Mouse (Mus musculus) hindbrain, embryonic 11.5 days (tissue): Measurements from ENCODE around the gene Ap2b1. TPM values are rescaled to one million over a fixed set of nuclear protein-coding genes. Genes with fewer than 3 reads are reported as not detected.

Experiments used
- ATAC-seq: fragments of 200-750 bp; cut with Nextera tagmentation; 2 replicates; pipeline ENCODE4 v1.8.0; 2017; ENCODE audit warnings: mild to moderate bottlenecking, moderate TSS enrichment, moderate library complexity; ENCODE audit not compliant: low FRiP score
- DNase-seq: peaks from one replicate; pipeline ENCODE4 v3.0.0-alpha.2; 2015; ENCODE audit warnings: low spot score
- H3K27ac ChIP-seq: fragments of 300-500 bp; sonication (generic); 2 replicates; pipeline ENCODE4 v1.5.1; 2014; ENCODE audit warnings: mild to moderate bottlenecking, low read depth, low read length
- H3K27me3 ChIP-seq: fragments of 300-500 bp; sonication (generic); 2 replicates; pipeline ENCODE4 v1.6.1; 2014; ENCODE audit warnings: mild to moderate bottlenecking, low read length, moderate library complexity, mixed read lengths; ENCODE audit not compliant: control insufficient read depth, insufficient read depth
- H3K36me3 ChIP-seq: fragments of 300-500 bp; sonication (generic); 2 replicates; pipeline ENCODE4 v1.6.1; 2014; ENCODE audit warnings: mild to moderate bottlenecking, low read length, moderate library complexity, mixed read lengths; ENCODE audit not compliant: control insufficient read depth, insufficient read depth
- H3K4me1 ChIP-seq: fragments of 300-500 bp; sonication (generic); replicated peaks from 2 replicates; pipeline ENCODE4 v1.6.1; 2014; ENCODE audit warnings: low read length, mixed read lengths; ENCODE audit not compliant: control insufficient read depth, insufficient read depth
- H3K4me2 ChIP-seq: fragments of 300-500 bp; sonication (generic); replicated peaks from 2 replicates; pipeline ENCODE4 v1.6.1; 2014; ENCODE audit warnings: mild to moderate bottlenecking, low read depth, low read length
- H3K4me3 ChIP-seq: fragments of 300-500 bp; sonication (generic); 2 replicates; pipeline ENCODE4 v1.5.1; 2014; ENCODE audit warnings: low read depth, low read length
- H3K9ac ChIP-seq: fragments of 300-500 bp; sonication (generic); 2 replicates; pipeline ENCODE4 v1.6.1; 2014; ENCODE audit warnings: low read depth, low read length
- H3K9me3 ChIP-seq: fragments of 300-500 bp; sonication (generic); 2 replicates; pipeline ENCODE4 v1.6.1; 2016; ENCODE audit warnings: low read length; ENCODE audit not compliant: control insufficient read depth
- WGBS: fragments of 180-500 bp; shearing (Covaris S2); extraction: QIAGEN DNeasy Blood & Tissue Kit; methylation state at CpG from one replicate; pipeline ENCODE4 v1.1.7; 2014; 5-methylcytosine and 5-hydroxymethylcytosine counted together
- polyA plus RNA-seq: library from polyadenylated mRNA; unstranded; fragments of >200 nt; fragmentation: Nextera tagmentation; extraction: Ambion mirVana; gene quantifications from 2 replicates; pipeline ENCODE4 v1.2.1, GENCODE M21; 2014

Ap2b1 gene
- polyA plus RNA-seq, 1 experiment from 2014 or later: 121 TPM

- no peaks in the 10 kb centered on the region; the same call in 1 of the 2 replicates for H3K4me1 ChIP-seq
- no peaks in the 10 kb centered on the region for H3K9me3 ChIP-seq
- 84% methylated on average over 7 of the region's 7 CpGs for WGBS
- no peak overlapping the region for H3K9ac ChIP-seq
- no peak overlapping the region for H3K4me3 ChIP-seq
- H3K4me2 ChIP-seq: no peak overlapping the region
- no peak for DNase-seq
- H3K36me3 ChIP-seq: no peaks in the 10 kb centered on the region
- H3K27me3 ChIP-seq: peaks cover 18% of the 10 kb centered on the region
- ATAC-seq: no peak
- no peak overlapping the region for H3K27ac ChIP-seq
Measured at GRCm38 (mm10) chr11:83417708-83418107, 118.9 kb downstream of the Ap2b1 start.

- no peak overlapping the region for H3K9ac ChIP-seq
- peaks cover 18% of the 10 kb centered on the region for H3K27me3 ChIP-seq
- DNase-seq: peak; percentile 57
- H3K27ac ChIP-seq: no peak overlapping the region
- ATAC-seq: peak; percentile 71
- no peaks in the 10 kb centered on the region; the same call in 1 of the 2 replicates for H3K4me1 ChIP-seq
- H3K4me3 ChIP-seq: no peak overlapping the region; the same call in 1 of the 2 replicates
- H3K4me2 ChIP-seq: peak overlapping the region; percentile 28
- 9% methylated on average over 38 of the region's 38 CpGs for WGBS
- no peaks in the 10 kb centered on the region for H3K36me3 ChIP-seq
- no peaks in the 10 kb centered on the region for H3K9me3 ChIP-seq
Measured at GRCm38 (mm10) chr11:83418566-83418965, 119.7 kb downstream of the Ap2b1 start.

DNA sequence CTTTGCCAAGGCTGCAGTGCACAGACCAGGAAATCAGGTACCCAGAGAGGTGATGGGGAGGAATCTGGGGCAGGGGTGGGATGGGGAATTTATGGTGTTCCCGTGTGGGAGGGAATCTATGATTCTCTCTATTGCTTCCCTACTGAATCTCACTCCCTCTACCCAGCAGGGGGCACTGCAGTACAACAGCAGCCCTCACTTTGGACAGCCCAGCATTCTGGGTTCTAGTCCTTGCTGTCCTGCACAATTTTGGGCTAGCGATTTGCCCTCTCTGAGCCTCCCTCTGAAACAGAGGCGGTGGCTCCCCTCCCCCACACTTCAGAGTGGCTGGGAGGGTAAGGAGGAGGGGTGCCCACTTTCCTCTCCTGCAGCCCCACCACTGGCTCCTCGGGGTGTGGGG is 121.5 kb downstream of the Ap2b1 start:
- no peaks in the 10 kb centered on the region for H3K36me3 ChIP-seq
- H3K9me3 ChIP-seq: no peaks in the 10 kb centered on the region
- no peaks in the 10 kb centered on the region; the same call in 1 of the 2 replicates for H3K4me1 ChIP-seq
- ATAC-seq (no peak), DNase-seq (peak; percentile 46)
- H3K4me3 ChIP-seq: no peak overlapping the region
- no peak overlapping the region for H3K4me2 ChIP-seq
- 41% methylated on average over 4 of the region's 4 CpGs for WGBS
- no peak overlapping the region for H3K27ac ChIP-seq
- no peak overlapping the region for H3K9ac ChIP-seq
- H3K27me3 ChIP-seq: peaks cover 18% of the 10 kb centered on the region

- Histone ChIP-seq H3K4me1 (no peaks in the 10 kb centered on the region; the same call in 1 of the 2 replicates), H3K36me3 (no peaks in the 10 kb centered on the region), H3K4me2 (no peak overlapping the region), H3K27ac (no peak overlapping the region), H3K27me3 (peaks cover 20% of the 10 kb centered on the region), H3K9me3 (no peaks in the 10 kb centered on the region), H3K4me3 (no peak overlapping the region), H3K9ac (no peak overlapping the region)
- DNase-seq (peak; percentile 77), ATAC-seq (no peak)
- 5% methylated on average over 9 of the region's 9 CpGs for WGBS
Measured at GRCm38 (mm10) chr11:83421305-83421704, 122.5 kb downstream of the Ap2b1 start.

DNA sequence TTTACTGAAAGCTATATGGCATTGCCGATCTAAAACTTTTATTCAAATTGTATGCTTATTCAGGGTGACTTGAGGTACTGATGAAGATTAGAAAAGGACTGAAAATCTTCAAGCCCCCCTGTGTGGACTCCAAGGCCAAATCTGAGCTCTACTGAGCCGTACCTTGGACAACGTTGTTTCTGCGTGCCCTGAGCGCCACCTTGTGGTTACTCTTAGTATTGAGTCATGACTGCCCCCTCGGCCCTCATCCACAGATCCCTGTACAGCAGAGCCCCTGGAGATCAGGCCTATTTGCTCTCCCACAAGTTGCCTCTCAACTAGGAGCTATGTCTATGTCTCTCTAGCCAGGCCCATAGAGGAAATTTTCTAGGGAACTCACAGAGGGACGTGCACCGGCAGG is 125.9 kb downstream of the Ap2b1 start:
- H3K4me3 ChIP-seq: no peak overlapping the region
- H3K4me1 ChIP-seq: no peaks in the 10 kb centered on the region
- WGBS: 9% methylated on average over 8 of the region's 8 CpGs
- no peaks in the 10 kb centered on the region for H3K36me3 ChIP-seq
- no peak overlapping the region for H3K9ac ChIP-seq
- no peak overlapping the region for H3K27ac ChIP-seq
- peak; percentile 90 for DNase-seq
- no peak overlapping the region for H3K4me2 ChIP-seq
- no peak for ATAC-seq
- H3K27me3 ChIP-seq: peaks cover 13% of the 10 kb centered on the region
- H3K9me3 ChIP-seq: no peaks in the 10 kb centered on the region

DNA sequence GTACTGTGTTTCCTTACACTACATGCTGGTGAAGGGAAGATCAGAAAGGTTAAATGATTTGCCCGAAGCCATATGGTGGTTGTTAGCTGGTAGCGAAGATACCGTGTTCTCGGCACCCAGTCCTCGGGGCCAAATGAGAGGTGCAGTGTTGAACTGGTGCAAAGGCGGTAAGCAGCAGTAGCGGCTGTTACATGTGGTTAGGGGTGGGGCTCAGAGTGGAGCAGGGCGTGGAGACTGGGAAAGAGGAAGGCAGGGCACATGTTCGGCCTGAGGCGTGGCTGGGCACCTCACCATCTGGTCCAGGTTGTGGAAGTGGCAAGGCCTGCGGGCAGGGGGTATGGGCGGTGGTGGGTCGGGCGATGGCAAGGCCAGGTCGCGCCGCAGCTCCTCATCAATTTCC is 128.1 kb downstream of the Ap2b1 start:
- no peaks in the 10 kb centered on the region; the same call in 1 of the 2 replicates for H3K4me1 ChIP-seq
- no peak overlapping the region; the same call in 1 of the 2 replicates for H3K4me2 ChIP-seq
- no peak overlapping the region for H3K4me3 ChIP-seq
- WGBS: 31% methylated on average over 17 of the region's 17 CpGs
- H3K27ac ChIP-seq: no peak overlapping the region
- no peaks in the 10 kb centered on the region for H3K36me3 ChIP-seq
- DNase-seq (no peak), ATAC-seq (no peak)
- H3K9me3 ChIP-seq: no peaks in the 10 kb centered on the region
- H3K9ac ChIP-seq: no peak overlapping the region
- peaks cover 9% of the 10 kb centered on the region for H3K27me3 ChIP-seq

DNA sequence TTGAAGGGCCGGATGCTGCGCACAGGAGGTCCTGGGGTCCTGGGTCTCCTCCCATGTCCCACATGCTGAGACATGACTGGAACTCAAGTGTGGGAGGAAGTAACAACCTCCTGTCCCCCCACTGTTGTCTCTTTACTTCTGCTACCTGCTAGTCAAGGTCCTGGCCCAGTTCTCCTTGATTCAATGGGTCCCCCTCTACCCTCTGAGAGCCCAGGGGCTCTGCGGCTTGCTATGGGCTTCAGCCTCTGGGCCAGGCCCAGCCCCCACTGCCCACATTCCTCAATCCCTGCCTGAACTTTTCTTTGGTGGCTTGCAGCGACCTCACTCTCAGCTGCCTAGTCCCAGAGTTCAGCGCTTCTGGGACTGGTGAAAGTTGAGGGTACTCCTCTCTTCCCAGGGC is 130.5 kb downstream of the Ap2b1 start, which contains the start of gene Gas2l2:
Gene Gas2l2, minus strand, starts transcription at position 101 of the 400 bp plus-strand sequence.
- H3K4me2 ChIP-seq: no peak within 1 kb of the TSS
- WGBS: 58% methylated on average over 5 of the region's 5 CpGs
- ATAC-seq: no peak
- no peak for DNase-seq
- no peak within 1 kb of the TSS for H3K9ac ChIP-seq
- H3K27ac ChIP-seq: no peak within 1 kb of the TSS
- no peaks in the 10 kb centered on the region for H3K9me3 ChIP-seq
- H3K4me3 ChIP-seq: no peak within 1 kb of the TSS
- H3K36me3 ChIP-seq: no peaks in the 10 kb centered on the region
- peaks cover 9% of the 10 kb centered on the region for H3K27me3 ChIP-seq
- H3K4me1 ChIP-seq: no peaks in the 10 kb centered on the region; the same call in 1 of the 2 replicates

GRCm38 (mm10) chr11:83432533-83432932 is 133.7 kb downstream of the Ap2b1 start:
- DNase-seq (no peak), ATAC-seq (no peak)
- no peak overlapping the region for H3K4me2 ChIP-seq
- no peak overlapping the region for H3K9ac ChIP-seq
- 92% methylated on average over 2 of the region's 2 CpGs for WGBS
- no peak overlapping the region for H3K27ac ChIP-seq
- H3K9me3 ChIP-seq: no peaks in the 10 kb centered on the region
- peaks cover 1% of the 10 kb centered on the region for H3K27me3 ChIP-seq
- H3K36me3 ChIP-seq: no peaks in the 10 kb centered on the region
- no peak overlapping the region for H3K4me3 ChIP-seq
- no peaks in the 10 kb centered on the region; the same call in 1 of the 2 replicates for H3K4me1 ChIP-seq

GRCm38 (mm10) chr11:83437377-83437776 is 138.6 kb downstream of the Ap2b1 start, which contains the start of gene 1700020L24Rik:
1700020L24Rik (plus strand) TSS chr11:83437677.
- Histone ChIP-seq H3K27ac (no peak within 1 kb of the TSS), H3K4me3 (no peak within 1 kb of the TSS), H3K9ac (no peak within 1 kb of the TSS), H3K36me3 (no peaks in the 10 kb centered on the region), H3K27me3 (peaks cover 14% of the 10 kb centered on the region), H3K4me1 (no peaks in the 10 kb centered on the region), H3K4me2 (no peak within 1 kb of the TSS), H3K9me3 (no peaks in the 10 kb centered on the region)
- DNase-seq: no peak
- no peak for ATAC-seq
- WGBS: 89% methylated on average over 1 of the region's 1 CpGs
